Mouse (Mus musculus) forebrain, embryonic 10.5 days (tissue): ENCODE results near the gene Wdfy3. TPM values are rescaled to one million over a fixed set of nuclear protein-coding genes. Genes with fewer than 3 reads are reported as not detected.
A peak's percentile ranks its signal among the peaks of the same experiment; 100 is the strongest.

Experiments
- DNase-seq: peaks from one replicate; pipeline ENCODE4 v3.0.0-alpha.2; 2017; ENCODE audit warnings: low spot score; ENCODE audit errors: extremely low spot score
- H3K27ac ChIP-seq: fragments of 300-500 bp; sonication (generic); 2 replicates; pipeline ENCODE4 v1.5.1; 2016; ENCODE audit warnings: mild to moderate bottlenecking
- H3K27me3 ChIP-seq: fragments of 300-500 bp; sonication (generic); 2 replicates; pipeline ENCODE4 v1.6.1; 2016; ENCODE audit warnings: mild to moderate bottlenecking; ENCODE audit not compliant: poor library complexity, severe bottlenecking
- H3K36me3 ChIP-seq: fragments of 300-500 bp; sonication (generic); replicated peaks from 2 replicates; pipeline ENCODE4 v1.6.1; 2016; ENCODE audit warnings: mild to moderate bottlenecking, moderate library complexity
- H3K4me1 ChIP-seq: fragments of 300-500 bp; sonication (generic); 2 replicates; pipeline ENCODE4 v1.6.1; 2016
- H3K4me3 ChIP-seq: fragments of 300-500 bp; sonication (generic); 2 replicates; pipeline ENCODE4 v1.5.1; 2016; ENCODE audit warnings: mild to moderate bottlenecking, moderate library complexity
- H3K9me3 ChIP-seq: fragments of 300-500 bp; sonication (generic); 2 replicates; pipeline ENCODE4 v1.6.1; 2016; ENCODE audit warnings: mild to moderate bottlenecking, moderate library complexity
- WGBS: fragments of 180-500 bp; shearing (Covaris S2); methylation state at CpG from one replicate; pipeline ENCODE4 v1.1.7; 2016; 5-methylcytosine and 5-hydroxymethylcytosine counted together
- polyA plus RNA-seq: library from polyadenylated mRNA; unstranded; fragments of >200 nt; fragmentation: Nextera tagmentation; extraction: Ambion mirVana; gene quantifications from 2 replicates; pipeline ENCODE4 v1.2.1, GENCODE M21; 2016

The Wdfy3 gene
- polyA plus RNA-seq, 1 experiment from 2014 or later: 14.8 TPM

GRCm38 (mm10) chr5:101825111-101825911, 244.4 kb downstream of the Wdfy3 start:
- 18% methylated on average over 13 of the region's 13 CpGs for WGBS
- Histone ChIP-seq H3K27me3 (peaks cover 62% of the 10 kb centered on the region), H3K4me3 (no peak overlapping the region), H3K4me1 (peaks cover 51% of the 10 kb centered on the region), H3K27ac (peak overlapping the region; percentile 66; the same call in 1 of the 2 replicates), H3K9me3 (no peaks in the 10 kb centered on the region), H3K36me3 (no peaks in the 10 kb centered on the region)
- peak; percentile 44 for DNase-seq

- H3K4me3 ChIP-seq: no peak overlapping the region
- H3K27me3 ChIP-seq: peaks cover 68% of the 10 kb centered on the region
- H3K9me3 ChIP-seq: no peaks in the 10 kb centered on the region
- 46% methylated on average over 6 of the region's 6 CpGs for WGBS
- no peak overlapping the region for H3K27ac ChIP-seq
- peaks cover 58% of the 10 kb centered on the region for H3K4me1 ChIP-seq
- no peaks in the 10 kb centered on the region for H3K36me3 ChIP-seq
- DNase-seq: no peak
Observed at GRCm38 (mm10) chr5:101822311-101822670, 247.4 kb downstream of the Wdfy3 start.

- Histone ChIP-seq H3K27me3 (peaks cover 62% of the 10 kb centered on the region), H3K27ac (no peak overlapping the region), H3K4me3 (no peak overlapping the region), H3K36me3 (no peaks in the 10 kb centered on the region), H3K4me1 (peaks cover 58% of the 10 kb centered on the region), H3K9me3 (no peaks in the 10 kb centered on the region)
- WGBS: 59% methylated on average over 17 of the region's 17 CpGs
- no peak for DNase-seq
Observed at GRCm38 (mm10) chr5:101821491-101822310, 248.0 kb downstream of the Wdfy3 start.

- Histone ChIP-seq H3K4me1 (peaks cover 51% of the 10 kb centered on the region), H3K27me3 (peaks cover 59% of the 10 kb centered on the region), H3K4me3 (no peak overlapping the region), H3K36me3 (no peaks in the 10 kb centered on the region), H3K27ac (no peak overlapping the region), H3K9me3 (no peaks in the 10 kb centered on the region)
- 66% methylated on average over 8 of the region's 8 CpGs for WGBS
- no peak for DNase-seq
Observed at GRCm38 (mm10) chr5:101821052-101821451, 248.7 kb downstream of the Wdfy3 start.

- 11% methylated on average over 7 of the region's 7 CpGs for WGBS
- Histone ChIP-seq H3K27me3 (peaks cover 56% of the 10 kb centered on the region), H3K4me3 (no peak overlapping the region), H3K4me1 (peaks cover 39% of the 10 kb centered on the region), H3K36me3 (no peaks in the 10 kb centered on the region), H3K9me3 (no peaks in the 10 kb centered on the region), H3K27ac (no peak overlapping the region)
- no peak for DNase-seq
Observed at GRCm38 (mm10) chr5:101819844-101820243, 249.9 kb downstream of the Wdfy3 start.

- 58% methylated on average over 10 of the region's 10 CpGs for WGBS
Observed at GRCm38 (mm10) chr5:101819216-101819615, 250.5 kb downstream of the Wdfy3 start.

GRCm38 (mm10) chr5:101816822-101817221, 252.9 kb downstream of the Wdfy3 start:
- H3K4me3 ChIP-seq: no peak overlapping the region
- H3K9me3 ChIP-seq: no peaks in the 10 kb centered on the region
- peaks cover 29% of the 10 kb centered on the region for H3K4me1 ChIP-seq
- DNase-seq: no peak
- 64% methylated on average over 7 of the region's 7 CpGs for WGBS
- no peaks in the 10 kb centered on the region for H3K36me3 ChIP-seq
- no peak overlapping the region for H3K27ac ChIP-seq
- H3K27me3 ChIP-seq: peaks cover 26% of the 10 kb centered on the region

More at GRCm38 (mm10) chr5:101819216-101819615, 250.5 kb downstream of the Wdfy3 start:
- Histone ChIP-seq H3K27ac (no peak overlapping the region), H3K4me3 (no peak overlapping the region), H3K4me1 (peaks cover 39% of the 10 kb centered on the region), H3K9me3 (no peaks in the 10 kb centered on the region), H3K36me3 (no peaks in the 10 kb centered on the region), H3K27me3 (peaks cover 50% of the 10 kb centered on the region)
- no peak for DNase-seq

- Histone ChIP-seq H3K36me3 (no peaks in the 10 kb centered on the region), H3K27me3 (no peaks in the 10 kb centered on the region), H3K4me3 (no peak overlapping the region), H3K9me3 (no peaks in the 10 kb centered on the region), H3K4me1 (no peaks in the 10 kb centered on the region; the same call in 1 of the 2 replicates), H3K27ac (no peak overlapping the region)
- DNase-seq: no peak
- 89% methylated on average over 6 of the region's 6 CpGs for WGBS
Observed at GRCm38 (mm10) chr5:101811296-101812169, 258.2 kb downstream of the Wdfy3 start.

GRCm38 (mm10) chr5:101802358-101803022, 267.2 kb downstream of the Wdfy3 start:
- no peak overlapping the region for H3K4me3 ChIP-seq
- no peaks in the 10 kb centered on the region for H3K4me1 ChIP-seq
- 90% methylated on average over 9 of the region's 9 CpGs for WGBS
- DNase-seq: no peak
- no peaks in the 10 kb centered on the region for H3K36me3 ChIP-seq
- no peaks in the 10 kb centered on the region for H3K27me3 ChIP-seq
- H3K9me3 ChIP-seq: peaks cover 3% of the 10 kb centered on the region; the same call in 1 of the 2 replicates
- H3K27ac ChIP-seq: no peak overlapping the region

GRCm38 (mm10) chr5:101801891-101802290, 267.8 kb downstream of the Wdfy3 start:
- no peaks in the 10 kb centered on the region for H3K27me3 ChIP-seq
- 83% methylated on average over 2 of the region's 2 CpGs for WGBS
- no peak for DNase-seq
- H3K9me3 ChIP-seq: peaks cover 3% of the 10 kb centered on the region; the same call in 1 of the 2 replicates
- no peak overlapping the region for H3K27ac ChIP-seq
- H3K36me3 ChIP-seq: no peaks in the 10 kb centered on the region
- H3K4me1 ChIP-seq: no peaks in the 10 kb centered on the region
- no peak overlapping the region for H3K4me3 ChIP-seq

GRCm38 (mm10) chr5:101792665-101793064, 277.1 kb downstream of the Wdfy3 start:
- H3K27ac ChIP-seq: no peak overlapping the region
- no peak overlapping the region for H3K4me3 ChIP-seq
- DNase-seq: no peak
- 82% methylated on average over 4 of the region's 4 CpGs for WGBS
- H3K4me1 ChIP-seq: no peaks in the 10 kb centered on the region
- no peaks in the 10 kb centered on the region for H3K36me3 ChIP-seq
- H3K9me3 ChIP-seq: no peaks in the 10 kb centered on the region
- no peaks in the 10 kb centered on the region for H3K27me3 ChIP-seq

- 57% methylated on average over 5 of the region's 5 CpGs for WGBS
- no peaks in the 10 kb centered on the region for H3K27me3 ChIP-seq
- no peak overlapping the region for H3K4me3 ChIP-seq
- peaks cover 7% of the 10 kb centered on the region for H3K4me1 ChIP-seq
- H3K9me3 ChIP-seq: no peaks in the 10 kb centered on the region
- no peaks in the 10 kb centered on the region for H3K36me3 ChIP-seq
- no peak for DNase-seq
- H3K27ac ChIP-seq: no peak overlapping the region
Observed at GRCm38 (mm10) chr5:101790560-101790959, 279.2 kb downstream of the Wdfy3 start.
